Mouse (Mus musculus): Measurements from ENCODE around the gene Hdac9.

The Hdac9 gene

GRCm38 (mm10) chr12:34582522-34582921, 334.4 kb downstream of the Hdac9 start:
- no peak for DNase-seq

GRCm38 (mm10) chr12:34579220-34579619, 337.7 kb downstream of the Hdac9 start:
- DNase-seq = no peak

DNA sequence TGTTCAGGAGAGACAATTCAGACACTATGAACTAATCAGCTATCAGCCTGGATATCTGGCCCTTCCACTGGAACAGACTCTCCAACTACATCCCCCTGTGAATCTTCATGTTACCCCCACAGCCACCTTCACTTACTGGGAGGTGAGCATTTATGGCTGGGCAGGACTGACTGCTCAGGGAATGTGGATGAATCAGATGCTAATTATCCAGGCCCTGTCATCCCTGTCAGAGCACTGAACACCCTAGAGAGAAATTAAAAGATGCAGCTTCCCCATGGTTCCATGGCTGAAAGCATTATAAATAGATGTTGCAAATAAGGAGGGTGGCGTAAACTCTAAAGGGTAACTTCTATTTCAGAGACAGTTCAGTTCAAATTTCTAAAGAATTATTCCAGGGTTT, 345.8 kb downstream of the Hdac9 start:
- DNase-seq = no peak

DNA sequence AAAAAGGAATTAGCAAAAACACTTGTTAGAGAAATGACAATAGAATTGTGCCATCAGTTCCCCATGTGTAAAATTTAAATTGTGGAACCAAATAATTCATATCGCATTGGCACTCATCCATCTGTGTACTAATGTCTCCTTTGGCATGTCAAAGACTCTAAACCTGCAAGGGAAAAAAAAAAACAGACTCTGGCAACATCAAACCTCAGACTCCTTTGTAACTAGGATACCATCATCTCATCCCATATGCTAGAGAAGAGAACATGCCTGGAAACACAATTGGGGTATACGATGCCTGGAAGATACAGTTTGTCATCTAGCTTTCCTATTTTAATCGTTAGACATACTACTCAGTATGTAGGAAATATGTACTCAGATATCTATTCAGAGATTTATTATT, 347.4 kb downstream of the Hdac9 start:
- DNase-seq = no peak

GRCm38 (mm10) chr12:34569052-34569451, 347.8 kb downstream of the Hdac9 start:
- no peak for DNase-seq

GRCm38 (mm10) chr12:34562331-34562730, 354.6 kb downstream of the Hdac9 start:
- no peak for DNase-seq

DNA sequence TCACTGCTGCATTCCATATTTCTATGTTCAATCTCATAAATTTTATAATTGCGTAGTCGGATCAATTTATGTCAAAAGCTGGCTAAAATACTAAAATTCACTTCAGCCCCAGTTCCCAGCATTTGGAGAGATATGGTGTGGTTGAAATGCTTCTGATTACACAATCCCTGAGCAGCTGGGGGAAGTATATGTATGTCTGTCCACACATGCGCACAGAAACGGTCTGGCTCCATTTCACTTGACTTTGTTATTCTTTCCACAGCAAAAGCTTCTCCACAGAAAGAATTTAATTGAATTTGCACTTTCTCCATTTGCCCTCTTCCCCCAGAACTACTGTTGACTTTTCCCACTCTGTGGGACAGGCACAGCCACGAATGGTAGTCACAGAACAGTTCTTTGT, 357.9 kb downstream of the Hdac9 start:
- no peak for DNase-seq

DNA sequence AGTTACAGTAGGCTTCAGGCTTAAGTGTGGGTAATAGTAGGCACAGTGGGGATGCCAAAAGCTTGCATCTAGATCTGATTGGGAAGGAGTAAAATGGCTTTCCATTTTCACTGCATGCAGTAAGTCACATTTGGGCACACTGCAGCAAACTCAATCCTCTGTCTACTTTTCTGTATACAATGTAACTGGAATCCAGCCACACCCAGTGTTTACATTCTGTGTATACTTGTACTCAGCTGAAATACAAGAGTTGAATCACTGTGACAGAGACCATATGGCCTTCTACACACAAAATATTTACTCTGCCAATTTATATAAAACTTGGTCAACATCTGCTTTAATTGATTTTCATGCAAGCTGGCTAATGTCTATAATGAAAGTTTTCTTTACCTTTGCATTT, 362.1 kb downstream of the Hdac9 start:
- DNase-seq = no peak

- DNase-seq = no peak
These were observed 366.6 kb downstream of the Hdac9 start for GRCm38 (mm10) chr12:34550268-34550667.

DNA sequence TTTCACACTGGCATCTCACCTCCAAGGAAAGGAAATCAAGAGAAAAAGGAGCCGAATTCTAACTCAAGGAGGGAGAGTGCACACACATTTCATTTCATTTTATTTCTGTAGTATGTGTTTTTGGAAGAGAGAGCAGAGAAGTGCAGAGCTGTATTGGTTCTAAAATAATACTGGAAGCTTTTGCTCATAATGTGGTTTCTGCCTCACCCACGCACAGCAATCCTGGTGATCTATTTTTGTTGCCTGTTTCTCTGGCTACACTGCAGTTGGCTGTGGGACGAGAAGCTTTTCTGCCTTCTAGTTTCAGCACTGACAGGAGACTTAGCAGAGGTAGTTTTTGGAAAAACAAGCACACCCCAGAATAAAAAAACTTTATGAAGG, 387.7 kb downstream of the Hdac9 start:
- DNase-seq = no peak

DNA sequence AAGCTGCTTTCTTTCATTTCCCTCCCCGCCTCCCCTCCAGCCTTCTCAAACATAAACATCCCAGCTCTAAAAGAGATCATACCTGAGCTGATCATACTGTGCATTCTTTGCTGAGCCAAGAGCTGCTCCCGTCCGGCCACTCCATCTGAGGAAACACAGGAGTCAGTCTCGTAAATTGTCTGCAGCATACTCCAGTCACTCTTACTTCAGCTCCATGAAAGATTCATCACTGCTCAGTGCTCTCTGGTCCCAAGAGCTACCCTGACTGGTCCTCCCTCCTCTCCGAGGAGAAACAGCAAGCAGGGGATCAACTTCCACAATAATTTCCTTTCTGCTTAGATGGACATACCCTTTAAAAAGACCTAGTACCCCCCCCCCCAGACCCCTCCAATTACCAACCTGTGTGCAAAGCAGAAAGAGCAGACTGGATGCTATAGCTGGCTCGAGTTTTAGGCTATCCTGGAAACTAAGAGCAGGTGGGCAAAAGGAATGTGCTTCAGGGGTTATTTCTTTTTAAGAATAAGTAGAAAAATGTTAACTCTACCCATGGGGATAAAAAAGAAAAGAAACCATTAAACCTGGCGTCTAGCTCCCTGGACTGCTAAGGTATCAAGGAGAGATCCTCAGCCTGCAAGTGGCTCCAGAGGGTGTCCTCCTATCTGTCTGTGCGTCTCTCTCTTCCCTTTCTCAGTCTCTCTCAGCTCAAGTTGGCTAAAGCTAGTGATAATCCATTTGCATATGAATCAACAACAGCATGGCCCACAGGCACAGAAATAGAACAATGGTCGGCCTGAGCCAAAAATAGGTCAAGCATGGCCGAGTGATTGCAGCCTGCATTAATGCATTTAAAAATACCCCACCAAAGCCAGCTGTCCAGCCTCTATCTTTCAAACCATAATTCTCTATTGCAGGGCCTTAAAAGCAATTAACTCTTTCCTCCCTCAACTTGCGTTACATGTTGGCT, 388.4 kb downstream of the Hdac9 start:
- DNase-seq = no peak

GRCm38 (mm10) chr12:34527761-34528160, 389.1 kb downstream of the Hdac9 start:
- DNase-seq = no peak

- DNase-seq = no peak
These were observed 395.4 kb downstream of the Hdac9 start for GRCm38 (mm10) chr12:34521468-34521867.

- DNase-seq = no peak
These were observed 399.9 kb downstream of the Hdac9 start for GRCm38 (mm10) chr12:34516769-34517562.

GRCm38 (mm10) chr12:34506345-34506744, 410.6 kb downstream of the Hdac9 start:
- DNase-seq = no peak

GRCm38 (mm10) chr12:34498751-34499626, 417.9 kb downstream of the Hdac9 start:
- DNase-seq = no peak

GRCm38 (mm10) chr12:34498331-34498730, 418.6 kb downstream of the Hdac9 start:
- DNase-seq = no peak

- no peak for DNase-seq
These were observed 419.2 kb downstream of the Hdac9 start for GRCm38 (mm10) chr12:34497702-34498101.

- no peak for DNase-seq
These were observed 421.0 kb downstream of the Hdac9 start for GRCm38 (mm10) chr12:34495940-34496339.

DNA sequence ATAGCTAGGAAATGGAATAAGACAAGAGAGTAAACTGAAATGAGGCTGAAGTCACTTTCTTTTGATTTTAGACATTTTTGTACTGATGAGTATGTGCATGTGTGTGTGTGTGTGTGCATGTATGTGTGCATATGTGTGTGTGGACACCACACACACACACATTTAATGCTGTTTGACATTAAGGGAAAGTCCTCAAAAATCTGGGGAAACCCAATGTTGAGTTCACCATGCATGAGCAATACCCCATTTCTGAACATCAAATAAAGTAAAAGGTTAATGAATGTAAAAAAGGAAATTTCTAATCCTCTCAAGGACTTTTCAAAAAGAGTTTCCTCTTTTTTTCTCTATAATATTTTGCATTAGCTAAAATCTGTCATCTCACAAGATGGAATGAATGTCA, 427.3 kb downstream of the Hdac9 start:
- no peak for DNase-seq

DNA sequence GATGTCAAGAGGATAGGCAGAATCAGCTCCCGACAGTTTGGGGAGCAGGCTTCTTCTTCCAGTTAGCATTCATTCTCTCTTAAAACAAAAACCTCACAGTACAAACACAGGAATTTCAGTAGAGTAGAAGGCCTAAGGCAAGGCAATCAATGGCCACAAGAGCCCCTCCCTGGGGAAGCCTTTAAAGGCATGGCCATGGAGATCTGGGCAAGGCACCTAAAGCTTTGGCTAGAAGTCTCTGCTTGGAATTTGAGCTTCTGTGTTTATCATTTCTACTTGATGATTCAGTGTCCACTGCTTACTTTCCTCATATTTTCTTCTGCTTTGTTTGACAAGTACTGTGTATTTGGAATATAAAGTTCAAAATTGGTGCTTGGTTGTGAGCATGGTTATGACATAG, 429.2 kb downstream of the Hdac9 start:
- DNase-seq = no peak

DNA sequence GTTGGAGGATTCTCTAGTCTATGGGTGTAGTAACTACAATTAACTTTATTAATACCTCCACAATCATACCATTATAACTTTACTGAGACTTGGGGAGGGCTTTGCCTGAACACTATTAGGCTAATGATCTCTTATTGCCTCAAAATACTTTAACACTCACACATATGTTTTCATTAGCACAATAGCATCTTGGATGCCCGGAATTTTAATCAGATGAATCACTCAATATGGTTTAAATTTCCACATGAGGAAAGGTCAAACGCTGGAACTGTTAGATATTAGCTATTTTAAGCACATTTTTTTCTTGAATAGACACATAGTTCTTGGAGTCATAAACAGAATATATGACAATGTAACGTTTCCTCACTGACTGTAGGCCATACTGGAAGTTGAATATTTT, 429.9 kb downstream of the Hdac9 start:
- no peak for DNase-seq

DNA sequence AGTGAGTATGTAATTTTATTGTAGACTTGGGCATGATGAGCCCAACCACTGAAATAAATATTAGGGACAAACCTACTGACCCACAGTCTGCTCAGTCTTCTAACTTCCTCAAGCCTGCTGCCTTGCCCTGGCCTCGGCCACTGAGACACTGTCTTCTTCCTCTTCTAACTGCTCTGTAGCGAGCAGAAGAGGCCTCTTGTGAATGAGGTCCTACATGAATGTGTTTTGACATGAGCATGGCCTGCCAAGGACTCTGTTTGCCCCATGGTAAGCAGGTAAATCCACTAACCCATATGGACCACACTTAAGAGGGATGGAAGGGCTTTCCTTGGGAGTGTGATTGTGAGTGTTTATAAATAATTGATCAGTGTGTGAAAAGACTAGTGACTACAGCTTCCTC, 430.9 kb downstream of the Hdac9 start:
- no peak for DNase-seq
